Mouse (Mus musculus) small intestine, adult 2 months (tissue): ENCODE measurements around the gene Gm26661.

Experiments
- CTCF ChIP-seq: fragments of 200-500 bp; IDR thresholded peaks from 2 replicates; pipeline ENCODE4 v1.5.1; 2012; ENCODE audit warnings: low read depth, mild to moderate bottlenecking, control low read depth, inconsistent platforms, low read length, moderate library complexity, mixed read lengths; ENCODE audit not compliant: insufficient replicate concordance, insufficient read length; ENCODE audit errors: extremely low read depth
- POLR2A ChIP-seq: fragments of 200-500 bp; IDR thresholded peaks from 2 replicates; pipeline ENCODE4 v1.6.1; 2012; ENCODE audit warnings: low read depth, mild to moderate bottlenecking, control low read depth, inconsistent platforms, low read length, moderate library complexity

GRCm38 (mm10) chr14:7818463-7819121 lies 27.2 kb downstream of the Gm26661 start:
- TF ChIP-seq CTCF (no peak), POLR2A (peak; percentile 27; the same call in 1 of the 2 replicates)
